Mouse (Mus musculus) heart, adult 11 months (tissue): ENCODE measurements at regions not wholly inside any gene's neighbourhood (a gene's known extent, or its start where the extent isn't known, plus 50 kb on each side); places are given as distances from the start of the nearest gene placed in this dataset.

Experiments used
- DNase-seq: peaks from one replicate; pipeline ENCODE4 v3.0.0; 2022

- DNase-seq = no peak
Measured at GRCm38 (mm10) chr9:17294327-17294726, 793.2 kb upstream of the Fat3 start.

- peak; percentile 72 for DNase-seq
Measured at GRCm38 (mm10) chr9:17288790-17289596, 787.9 kb upstream of the Fat3 start.

DNA sequence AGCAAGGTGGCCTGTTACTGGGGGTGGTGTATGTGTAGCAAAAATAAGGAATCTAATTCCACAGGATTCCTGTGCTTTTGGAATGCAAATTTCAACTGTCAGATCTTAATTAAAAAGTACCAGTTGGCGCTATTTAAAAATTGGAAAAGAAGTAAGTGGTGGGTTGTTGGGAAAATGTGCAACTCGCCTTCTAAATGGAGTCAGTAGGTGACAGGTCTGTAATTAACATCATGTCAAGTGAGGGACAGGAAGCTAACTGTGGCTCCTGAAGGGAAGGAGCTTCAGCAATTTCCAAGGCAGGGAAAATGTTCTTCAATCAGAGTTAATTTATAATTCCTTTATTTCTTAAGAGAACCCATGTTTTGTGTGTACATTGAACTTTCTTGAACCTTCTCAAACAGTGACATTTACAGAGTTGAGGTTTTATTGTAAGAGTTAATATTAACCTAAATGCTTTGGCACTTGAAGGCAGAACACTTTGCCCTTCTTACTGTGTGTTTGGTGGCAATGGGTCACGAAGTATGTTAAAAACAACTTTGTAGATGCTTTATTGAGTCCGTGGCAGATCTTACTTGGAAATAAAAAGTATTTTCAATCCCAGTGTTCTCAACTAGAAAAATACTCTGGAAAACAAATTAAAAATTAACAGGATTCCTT is 778.4 kb upstream of the Fat3 start:
- DNase-seq = no peak

GRCm38 (mm10) chr9:17272616-17273015 is 771.5 kb upstream of the Fat3 start:
- no peak for DNase-seq

DNA sequence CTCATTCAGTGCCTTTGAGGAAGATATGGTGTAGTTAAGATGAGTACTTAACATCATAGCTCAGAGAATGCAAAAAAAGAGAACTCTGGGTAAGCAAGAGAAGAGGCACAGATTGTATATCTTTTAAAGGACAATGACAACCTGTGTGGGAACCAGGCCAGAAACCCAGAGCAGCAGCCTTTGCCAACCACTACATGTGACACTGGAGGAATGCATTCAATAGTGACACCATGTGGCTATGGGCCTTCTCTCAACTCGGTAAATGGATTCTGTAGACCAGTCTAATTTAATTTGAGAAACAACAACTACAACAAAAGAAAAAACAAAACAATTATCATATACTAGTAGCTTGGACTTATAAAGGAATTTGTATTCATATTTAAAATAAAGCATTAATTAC is 768.5 kb upstream of the Fat3 start:
- no peak for DNase-seq

GRCm38 (mm10) chr9:17257148-17257547 is 756.1 kb upstream of the Fat3 start:
- DNase-seq = no peak

- no peak for DNase-seq
Measured at GRCm38 (mm10) chr9:17227091-17227481, 726.0 kb upstream of the Fat3 start.

GRCm38 (mm10) chr9:17226475-17227090 is 725.5 kb upstream of the Fat3 start:
- no peak for DNase-seq

- DNase-seq = no peak
Measured at GRCm38 (mm10) chr9:17195339-17195738, 694.3 kb upstream of the Fat3 start.

- DNase-seq = no peak
Measured at GRCm38 (mm10) chr9:17189552-17189951, 688.5 kb upstream of the Fat3 start.

- DNase-seq = no peak
Measured at GRCm38 (mm10) chr9:17168193-17168592, 667.1 kb upstream of the Fat3 start.

- DNase-seq = no peak
Measured at GRCm38 (mm10) chr9:17166331-17166730, 665.2 kb upstream of the Fat3 start.

DNA sequence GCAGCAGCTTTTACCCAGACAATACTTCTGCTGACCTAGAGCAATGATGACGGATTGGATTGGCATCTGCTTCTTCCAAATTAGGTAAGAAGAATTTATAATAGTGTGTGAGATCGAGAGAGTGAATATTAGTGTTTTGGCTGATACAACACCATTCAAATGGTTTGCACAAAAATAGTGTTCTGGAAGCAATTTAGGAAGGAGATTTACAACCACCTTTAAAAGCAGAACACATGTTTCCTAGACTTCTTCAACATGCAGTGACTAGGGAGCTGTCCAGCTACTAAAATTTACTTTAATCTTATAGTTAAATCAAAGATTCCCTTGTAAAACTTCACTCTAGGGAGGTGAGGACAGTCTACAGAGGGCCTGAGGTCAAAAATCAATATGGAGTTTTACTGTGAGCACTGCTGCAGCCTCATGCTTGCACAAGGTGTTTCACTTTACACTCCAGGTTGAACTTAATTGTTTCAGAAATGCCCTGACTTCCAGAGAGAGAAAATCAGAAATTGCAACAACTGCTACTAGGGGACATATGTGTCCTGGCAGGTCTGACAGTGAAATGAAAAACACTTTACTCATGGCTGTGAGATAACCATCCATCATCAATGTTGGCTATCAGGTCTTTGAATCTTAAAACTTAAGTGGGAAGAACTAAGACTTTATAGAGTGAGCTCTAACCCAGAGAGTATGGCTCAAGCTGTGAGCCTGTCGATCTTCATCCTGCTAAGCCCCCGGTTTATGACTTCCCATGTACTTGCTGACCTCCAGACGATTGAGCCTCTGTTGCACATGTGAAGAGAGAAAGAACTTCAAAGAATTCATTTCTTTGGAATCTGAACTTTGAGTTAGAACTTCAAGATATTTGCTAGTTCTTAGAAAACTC is 657.6 kb upstream of the Fat3 start:
- DNase-seq = no peak

GRCm38 (mm10) chr9:17152369-17152768 is 651.3 kb upstream of the Fat3 start:
- peak; percentile 91 for DNase-seq

DNA sequence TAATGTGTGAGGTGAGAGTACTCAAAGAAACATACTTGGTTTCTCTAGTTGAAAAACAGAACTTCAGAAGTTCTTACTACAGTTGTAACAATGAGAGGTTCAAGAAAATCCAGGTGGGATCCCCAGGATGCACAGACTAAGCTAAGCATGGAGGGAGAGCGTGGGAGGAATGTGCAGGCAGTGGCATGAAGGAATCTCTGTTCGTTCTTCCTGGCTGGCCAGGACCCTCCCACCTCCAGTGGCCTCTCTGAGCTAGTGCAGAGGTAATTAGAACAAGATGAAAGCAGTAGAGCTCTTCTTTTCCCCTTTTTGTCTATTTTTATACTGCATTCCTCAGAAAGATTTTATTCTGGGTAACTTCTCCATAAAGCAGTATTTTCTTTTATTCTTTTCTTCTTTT is 648.3 kb upstream of the Fat3 start:
- DNase-seq = no peak
